Mouse (Mus musculus): ENCODE measurements around the gene Prkcz. TPM values are rescaled to one million over a fixed set of nuclear protein-coding genes. Genes with fewer than 3 reads are reported as not detected.

Gene Prkcz
- polyA plus RNA-seq, 1 experiment from 2014 or later: 6.8 TPM

DNA sequence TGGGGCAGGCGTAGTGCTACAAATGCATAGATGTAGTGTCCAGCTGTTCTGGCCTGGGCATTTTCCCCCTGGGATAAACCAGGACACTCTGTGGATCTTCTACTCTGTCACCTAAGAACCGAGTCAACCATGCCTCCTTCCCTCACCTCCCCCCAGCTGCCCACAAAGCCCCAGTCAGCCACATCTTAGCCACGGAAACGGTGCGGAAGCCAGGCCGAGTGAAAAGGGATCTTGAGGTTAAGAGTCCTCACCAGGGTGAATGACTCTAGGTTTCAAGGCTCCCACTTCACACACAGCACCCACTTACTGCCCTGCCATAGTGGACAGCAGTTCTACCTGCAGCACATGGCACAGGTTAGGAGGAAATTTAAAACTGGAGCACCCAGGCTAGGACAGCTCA lies 7.1 kb downstream of the Prkcz start:
- H3K27ac ChIP-seq (ENCODE audit: low read depth, low read length): no peak overlapping the region
- no peak overlapping the region for H3K4me3 ChIP-seq (ENCODE audit: low read depth, low read length)
- WGBS (ENCODE audit: insufficient replicate concordance): 88% methylated on average over 6 of the region's 6 CpGs
- H3K27me3 ChIP-seq (ENCODE audit: control insufficient read depth, insufficient read depth, low read length): peaks cover 7% of the 10 kb centered on the region
- H3K4me1 ChIP-seq (ENCODE audit: control insufficient read depth, insufficient read depth, low read length): no peaks in the 10 kb centered on the region
- no peaks in the 10 kb centered on the region for H3K36me3 ChIP-seq (ENCODE audit: control insufficient read depth, insufficient read depth, low read length)
- ATAC-seq (replicated peaks; ENCODE audit: insufficient number of reproducible peaks, low FRiP score, low TSS enrichment): no peak
- H3K9ac ChIP-seq (ENCODE audit: low read depth, low read length): no peak overlapping the region
- no peak overlapping the region for H3K4me2 ChIP-seq
- no peaks in the 10 kb centered on the region for H3K9me3 ChIP-seq (replicated peaks; ENCODE audit: control insufficient read depth, low read length)

DNA sequence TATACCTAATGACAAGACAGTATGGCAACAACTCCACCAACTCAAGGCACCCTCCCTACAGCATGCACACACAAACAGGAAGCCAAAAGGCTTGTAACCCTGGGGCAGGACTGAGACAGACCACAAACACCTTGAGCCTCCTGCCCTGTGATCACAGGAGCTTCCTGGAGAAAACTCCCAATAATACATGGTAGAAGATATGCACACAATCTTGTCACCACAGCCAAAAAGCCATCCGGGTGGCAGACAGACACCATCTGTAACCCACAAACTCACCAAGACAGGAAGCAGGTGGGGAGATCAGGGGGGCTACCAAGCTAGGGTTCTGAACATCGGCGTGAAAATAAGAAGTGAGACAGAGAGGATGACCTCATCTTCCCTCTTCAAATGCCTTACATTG lies 8.6 kb downstream of the Prkcz start:
- Histone ChIP-seq H3K4me1 (ENCODE audit: control insufficient read depth, insufficient read depth, low read length) (no peaks in the 10 kb centered on the region), H3K27ac (ENCODE audit: low read depth, low read length) (no peak overlapping the region), H3K27me3 (ENCODE audit: control insufficient read depth, insufficient read depth, low read length) (no peaks in the 10 kb centered on the region; the same call in 1 of the 2 replicates), H3K4me3 (ENCODE audit: low read depth, low read length) (no peak overlapping the region), H3K4me2 (no peak overlapping the region), H3K36me3 (ENCODE audit: control insufficient read depth, insufficient read depth, low read length) (no peaks in the 10 kb centered on the region), H3K9ac (ENCODE audit: low read depth, low read length) (no peak overlapping the region), H3K9me3 (replicated peaks; ENCODE audit: control insufficient read depth, low read length) (no peaks in the 10 kb centered on the region)
- ATAC-seq (replicated peaks; ENCODE audit: insufficient number of reproducible peaks, low FRiP score, low TSS enrichment): no peak
- WGBS (ENCODE audit: insufficient replicate concordance): 74% methylated on average over 3 of the region's 3 CpGs

DNA sequence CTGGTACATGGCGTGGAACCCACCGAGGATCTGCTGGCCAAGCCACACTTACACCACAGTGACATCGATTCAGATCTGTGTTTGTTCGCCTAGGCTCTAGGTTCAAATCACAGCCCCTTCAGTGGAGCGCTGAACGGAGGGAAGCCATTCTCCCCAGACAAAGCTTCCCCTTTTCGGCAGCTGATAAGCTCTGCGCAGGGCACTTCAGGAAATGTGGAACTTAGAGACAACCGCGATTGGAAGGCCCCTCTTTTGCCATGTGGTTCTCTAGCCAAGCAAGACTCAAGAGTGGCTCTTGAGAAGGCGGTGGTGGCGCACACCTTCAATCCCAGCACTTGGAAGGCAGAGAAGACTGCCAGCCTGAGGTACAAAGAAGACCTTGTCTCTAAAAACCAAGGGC lies 14.8 kb downstream of the Prkcz start:
- no peaks in the 10 kb centered on the region for H3K36me3 ChIP-seq (ENCODE audit: control insufficient read depth, insufficient read depth, low read length)
- H3K4me1 ChIP-seq (ENCODE audit: control insufficient read depth, insufficient read depth, low read length): peaks cover 10% of the 10 kb centered on the region
- no peaks in the 10 kb centered on the region for H3K9me3 ChIP-seq (replicated peaks; ENCODE audit: control insufficient read depth, low read length)
- H3K9ac ChIP-seq (ENCODE audit: low read depth, low read length): no peak overlapping the region
- peaks cover 35% of the 10 kb centered on the region for H3K27me3 ChIP-seq (ENCODE audit: control insufficient read depth, insufficient read depth, low read length)
- ATAC-seq (replicated peaks; ENCODE audit: insufficient number of reproducible peaks, low FRiP score, low TSS enrichment): no peak
- H3K27ac ChIP-seq (ENCODE audit: low read depth, low read length): no peak overlapping the region
- 63% methylated on average over 12 of the region's 12 CpGs for WGBS (ENCODE audit: insufficient replicate concordance)
- H3K4me3 ChIP-seq (ENCODE audit: low read depth, low read length): no peak overlapping the region
- H3K4me2 ChIP-seq: no peak overlapping the region

DNA sequence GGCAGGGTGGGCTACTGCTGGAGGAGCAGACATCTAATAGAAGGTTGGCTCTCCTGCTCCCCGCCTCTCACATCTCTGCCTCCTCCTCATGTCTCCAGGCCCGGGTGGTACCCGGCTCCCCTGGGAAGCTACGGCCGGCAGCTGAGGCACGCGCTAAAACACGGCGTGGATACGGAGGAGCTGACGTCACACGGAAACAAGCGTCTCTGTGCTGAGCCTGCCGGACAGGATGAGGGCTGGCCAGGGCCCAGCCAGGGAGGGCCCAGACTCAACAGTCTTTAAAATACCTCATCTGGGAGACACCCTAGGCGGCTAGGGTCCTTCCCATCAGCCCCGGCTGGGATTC lies 15.6 kb downstream of the Prkcz start:
- Histone ChIP-seq H3K27me3 (ENCODE audit: control insufficient read depth, insufficient read depth, low read length) (peaks cover 35% of the 10 kb centered on the region), H3K4me3 (ENCODE audit: low read depth, low read length) (peak overlapping the region; percentile 56), H3K36me3 (ENCODE audit: control insufficient read depth, insufficient read depth, low read length) (no peaks in the 10 kb centered on the region), H3K9ac (ENCODE audit: low read depth, low read length) (peak overlapping the region; percentile 30), H3K4me1 (ENCODE audit: control insufficient read depth, insufficient read depth, low read length) (peaks cover 10% of the 10 kb centered on the region), H3K9me3 (replicated peaks; ENCODE audit: control insufficient read depth, low read length) (no peaks in the 10 kb centered on the region), H3K4me2 (peak overlapping the region; percentile 95), H3K27ac (ENCODE audit: low read depth, low read length) (no peak overlapping the region)
- 1% methylated on average over 16 of the region's 16 CpGs for WGBS (ENCODE audit: insufficient replicate concordance)
- peak; percentile 65; the same call in 1 of the 2 replicates for ATAC-seq (replicated peaks; ENCODE audit: insufficient number of reproducible peaks, low FRiP score, low TSS enrichment)

DNA sequence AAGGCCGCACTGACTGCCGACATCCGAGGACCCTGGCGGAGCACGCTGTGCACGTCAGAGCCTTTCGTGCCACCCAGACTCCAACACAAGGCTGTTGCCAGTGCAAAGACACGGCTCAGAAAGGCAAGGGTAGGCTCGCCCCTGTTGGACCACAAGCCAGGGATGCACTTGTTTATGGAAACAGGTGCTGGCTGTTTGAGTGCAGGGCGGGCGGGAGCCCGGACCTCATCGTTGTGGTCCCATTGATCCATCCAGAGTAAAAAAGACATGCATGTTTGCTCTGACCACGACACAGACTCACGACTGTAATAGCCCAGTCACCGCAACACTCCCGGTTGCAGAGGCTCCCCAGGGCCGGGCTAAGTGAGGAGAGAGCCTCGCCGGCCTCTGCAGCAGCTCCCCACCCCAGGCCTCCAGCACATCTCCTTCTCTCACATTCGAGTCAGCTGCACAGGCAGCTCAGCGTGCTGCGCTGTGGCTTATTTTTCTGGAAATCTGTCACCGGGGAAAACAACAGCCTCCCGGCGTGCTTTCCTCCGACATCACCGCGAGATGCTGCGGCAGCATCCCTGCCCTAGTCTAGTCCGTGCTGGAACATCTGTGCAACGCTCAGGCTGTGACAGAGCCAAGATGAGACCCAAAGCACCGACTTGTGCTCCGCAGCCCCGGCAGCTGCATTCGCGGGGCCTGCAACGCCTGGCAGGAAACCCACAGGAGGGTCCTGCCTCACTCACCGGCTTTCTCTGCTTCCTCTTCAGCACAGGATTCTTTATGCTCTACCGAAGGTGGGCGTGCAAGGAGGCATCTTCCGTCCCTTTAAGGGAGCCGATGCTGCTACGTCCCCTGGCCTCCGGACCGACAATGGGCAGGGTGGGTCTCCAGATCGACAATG lies 16.2 kb downstream of the Prkcz start:
- Histone ChIP-seq H3K36me3 (ENCODE audit: control insufficient read depth, insufficient read depth, low read length) (no peaks in the 10 kb centered on the region), H3K4me3 (ENCODE audit: low read depth, low read length) (peak overlapping the region; percentile 56), H3K9ac (ENCODE audit: low read depth, low read length) (peak overlapping the region; percentile 30), H3K27me3 (ENCODE audit: control insufficient read depth, insufficient read depth, low read length) (peaks cover 35% of the 10 kb centered on the region), H3K27ac (ENCODE audit: low read depth, low read length) (no peak overlapping the region), H3K4me1 (ENCODE audit: control insufficient read depth, insufficient read depth, low read length) (peaks cover 10% of the 10 kb centered on the region), H3K9me3 (replicated peaks; ENCODE audit: control insufficient read depth, low read length) (no peaks in the 10 kb centered on the region), H3K4me2 (peak overlapping the region; percentile 95)
- ATAC-seq (replicated peaks; ENCODE audit: insufficient number of reproducible peaks, low FRiP score, low TSS enrichment): 0 out of 2 replicates have a peak, but pooled peaks have one; percentile 10
- 13% methylated on average over 47 of the region's 47 CpGs for WGBS (ENCODE audit: insufficient replicate concordance)

DNA sequence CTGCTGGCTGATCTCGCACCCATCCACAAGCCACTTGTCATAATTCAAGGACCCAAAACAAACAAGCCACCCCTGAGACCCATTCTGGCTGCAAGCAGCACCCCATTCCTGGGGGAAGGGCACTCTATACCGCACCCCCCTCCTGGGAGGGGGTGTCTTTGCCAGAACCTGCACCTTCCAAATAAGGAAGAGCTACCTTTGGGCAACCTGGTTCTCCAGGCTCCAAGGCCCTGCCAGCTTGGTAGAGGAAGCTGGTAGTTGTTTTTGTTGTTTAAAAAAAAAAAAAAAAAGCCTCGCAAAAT lies 16.9 kb downstream of the Prkcz start:
- ATAC-seq (replicated peaks; ENCODE audit: insufficient number of reproducible peaks, low FRiP score, low TSS enrichment): no peak
- no peaks in the 10 kb centered on the region for H3K9me3 ChIP-seq (replicated peaks; ENCODE audit: control insufficient read depth, low read length)
- no peak overlapping the region for H3K27ac ChIP-seq (ENCODE audit: low read depth, low read length)
- peaks cover 10% of the 10 kb centered on the region for H3K4me1 ChIP-seq (ENCODE audit: control insufficient read depth, insufficient read depth, low read length)
- H3K4me3 ChIP-seq (ENCODE audit: low read depth, low read length): no peak overlapping the region
- no peak overlapping the region for H3K9ac ChIP-seq (ENCODE audit: low read depth, low read length)
- 44% methylated on average over 3 of the region's 3 CpGs for WGBS (ENCODE audit: insufficient replicate concordance)
- no peak overlapping the region for H3K4me2 ChIP-seq
- peaks cover 35% of the 10 kb centered on the region for H3K27me3 ChIP-seq (ENCODE audit: control insufficient read depth, insufficient read depth, low read length)
- H3K36me3 ChIP-seq (ENCODE audit: control insufficient read depth, insufficient read depth, low read length): no peaks in the 10 kb centered on the region

DNA sequence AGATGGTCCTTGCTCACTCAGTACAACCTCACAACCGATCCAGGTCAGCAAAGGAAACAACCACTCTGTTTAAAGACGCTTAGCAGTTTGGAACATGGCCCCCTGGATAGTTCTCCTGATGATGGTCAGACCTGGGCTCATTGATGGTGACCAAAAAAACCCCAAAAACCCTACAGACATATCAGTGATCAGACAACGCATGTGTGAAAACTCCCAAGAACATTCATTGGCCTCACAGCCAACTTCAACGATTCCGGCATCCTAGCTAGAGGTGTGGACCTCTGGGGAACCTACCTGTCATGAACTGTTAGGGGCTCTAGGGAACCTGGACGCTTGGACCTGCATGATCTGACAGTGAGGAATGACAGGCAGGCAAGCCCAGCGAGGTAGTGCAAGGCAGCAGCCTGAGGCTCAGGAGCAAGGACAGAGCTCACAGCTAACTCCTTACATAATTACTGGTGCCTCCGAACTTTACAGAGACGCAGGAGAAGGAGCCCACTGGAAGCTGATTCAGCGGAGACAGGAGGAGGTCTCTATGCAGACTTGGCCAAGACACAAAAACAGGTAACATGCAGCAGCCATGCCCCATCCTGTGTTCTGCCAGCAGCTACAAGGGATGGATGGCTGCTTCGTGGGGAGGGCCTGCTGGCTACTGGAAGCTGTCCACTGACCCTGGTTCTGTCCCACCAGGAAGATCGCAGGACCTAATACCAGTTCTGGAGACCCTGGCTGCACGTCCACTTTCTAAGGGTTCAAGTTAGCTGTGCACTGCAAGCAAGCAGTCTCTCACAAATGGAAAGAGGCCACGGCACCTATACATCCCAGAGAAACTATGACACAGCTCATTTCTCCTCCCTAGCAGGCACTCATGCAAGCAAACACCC lies 17.5 kb downstream of the Prkcz start:
- H3K4me1 ChIP-seq (ENCODE audit: control insufficient read depth, insufficient read depth, low read length): peaks cover 10% of the 10 kb centered on the region
- no peak overlapping the region for H3K27ac ChIP-seq (ENCODE audit: low read depth, low read length)
- H3K4me2 ChIP-seq: no peak overlapping the region
- WGBS (ENCODE audit: insufficient replicate concordance): 76% methylated on average over 14 of the region's 14 CpGs
- no peak overlapping the region for H3K9ac ChIP-seq (ENCODE audit: low read depth, low read length)
- peaks cover 35% of the 10 kb centered on the region for H3K27me3 ChIP-seq (ENCODE audit: control insufficient read depth, insufficient read depth, low read length)
- no peaks in the 10 kb centered on the region for H3K9me3 ChIP-seq (replicated peaks; ENCODE audit: control insufficient read depth, low read length)
- no peak overlapping the region for H3K4me3 ChIP-seq (ENCODE audit: low read depth, low read length)
- no peak for ATAC-seq (replicated peaks; ENCODE audit: insufficient number of reproducible peaks, low FRiP score, low TSS enrichment)
- no peaks in the 10 kb centered on the region for H3K36me3 ChIP-seq (ENCODE audit: control insufficient read depth, insufficient read depth, low read length)

DNA sequence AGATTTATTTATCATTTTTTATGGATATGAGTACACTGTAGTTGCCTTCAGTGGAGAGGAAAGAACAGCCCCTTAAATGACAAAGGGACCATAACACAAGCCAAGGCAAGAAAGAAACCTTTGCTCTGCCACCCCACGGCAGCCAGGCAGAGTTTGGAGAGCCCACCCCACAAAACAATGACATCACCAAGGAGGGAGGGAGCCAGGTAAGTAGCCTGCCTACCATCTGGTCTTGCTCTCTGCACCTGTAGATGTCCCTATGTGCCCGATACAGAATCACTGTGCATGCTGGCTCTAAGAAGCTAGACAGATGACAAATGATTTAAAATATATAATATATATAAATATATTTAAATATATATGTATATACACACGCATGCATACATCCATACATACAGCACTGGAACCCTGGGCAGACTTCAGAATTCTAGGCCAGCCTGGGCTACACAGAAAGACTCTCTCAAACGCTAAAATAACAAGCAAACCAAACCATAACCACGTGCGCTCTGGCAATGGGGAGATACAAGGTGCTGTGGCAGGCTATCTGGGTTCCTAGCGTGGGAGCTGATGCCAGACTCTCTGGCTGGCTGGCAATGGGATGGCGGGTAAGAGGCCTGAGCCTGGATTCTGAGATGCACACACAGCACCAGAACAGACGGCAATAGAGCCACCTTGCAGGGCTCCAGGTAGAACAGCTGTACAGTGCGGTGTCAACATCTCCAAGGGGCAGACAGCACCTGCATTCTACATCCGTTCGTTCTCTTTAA lies 24.7 kb downstream of the Prkcz start:
- no peaks in the 10 kb centered on the region for H3K36me3 ChIP-seq (ENCODE audit: control insufficient read depth, insufficient read depth, low read length)
- H3K4me1 ChIP-seq (ENCODE audit: control insufficient read depth, insufficient read depth, low read length): no peaks in the 10 kb centered on the region
- WGBS (ENCODE audit: insufficient replicate concordance): 82% methylated on average over 12 of the region's 12 CpGs
- H3K4me3 ChIP-seq (ENCODE audit: low read depth, low read length): no peak overlapping the region
- no peak overlapping the region for H3K9ac ChIP-seq (ENCODE audit: low read depth, low read length)
- ATAC-seq (replicated peaks; ENCODE audit: insufficient number of reproducible peaks, low FRiP score, low TSS enrichment): no peak
- no peaks in the 10 kb centered on the region for H3K9me3 ChIP-seq (replicated peaks; ENCODE audit: control insufficient read depth, low read length)
- no peak overlapping the region for H3K27ac ChIP-seq (ENCODE audit: low read depth, low read length)
- no peak overlapping the region for H3K4me2 ChIP-seq
- no peaks in the 10 kb centered on the region for H3K27me3 ChIP-seq (ENCODE audit: control insufficient read depth, insufficient read depth, low read length)

All from heart, embryonic 11.5 days (tissue).